Mouse (Mus musculus): ENCODE measurements around the gene Nfkb1. TPM values are rescaled to one million over a fixed set of nuclear protein-coding genes. Genes with fewer than 3 reads are reported as not detected.

The Nfkb1 gene
- polyA plus RNA-seq, 1 experiment, result 45.0 TPM

GRCm38 (mm10) chr3:135667084-135667483 lies 24.3 kb downstream of the Nfkb1 start:
- TF ChIP-seq MYOD1 (IDR thresholded peaks at IDR 0.05; ENCODE audit: control insufficient read depth, insufficient read length, low read depth), result no peak
- TF ChIP-seq CEBPB (IDR thresholded peaks at IDR 0.05; ENCODE audit: low read depth), result no peak
- no peak for TF ChIP-seq FOSL1 (IDR thresholded peaks at IDR 0.05; ENCODE audit: insufficient read depth, low read length, poor library complexity, severe bottlenecking)
- TF ChIP-seq USF1 (IDR thresholded peaks at IDR 0.05; ENCODE audit: low read depth), result no peak
- TF ChIP-seq MAX (IDR thresholded peaks at IDR 0.05), result no peak
- TF ChIP-seq MYOG (IDR thresholded peaks at IDR 0.05; ENCODE audit: control insufficient read depth, extremely low read depth, insufficient read length), result no peak
- TF ChIP-seq CTCF (IDR thresholded peaks at IDR 0.05; ENCODE audit: control insufficient read depth, insufficient read depth, insufficient read length), result no peak
- peaks cover 42% of the 10 kb centered on the region for H3K79me2 ChIP-seq (ENCODE audit: control insufficient read depth, insufficient read depth)
- H3K4me3 ChIP-seq (ENCODE audit: insufficient read depth, poor library complexity, severe bottlenecking), result no peak overlapping the region
- peaks cover 23% of the 10 kb centered on the region for H3K79me3 ChIP-seq (ENCODE audit: low read depth)
- H3K36me3 ChIP-seq (ENCODE audit: control insufficient read depth, insufficient read depth), result peaks cover 54% of the 10 kb centered on the region
- H3ac ChIP-seq (ENCODE audit: control insufficient read depth, insufficient read length, low read depth), result no peak overlapping the region
- no peaks in the 10 kb centered on the region for H3K27me3 ChIP-seq (ENCODE audit: control insufficient read depth, insufficient read depth, insufficient read length)

DNA sequence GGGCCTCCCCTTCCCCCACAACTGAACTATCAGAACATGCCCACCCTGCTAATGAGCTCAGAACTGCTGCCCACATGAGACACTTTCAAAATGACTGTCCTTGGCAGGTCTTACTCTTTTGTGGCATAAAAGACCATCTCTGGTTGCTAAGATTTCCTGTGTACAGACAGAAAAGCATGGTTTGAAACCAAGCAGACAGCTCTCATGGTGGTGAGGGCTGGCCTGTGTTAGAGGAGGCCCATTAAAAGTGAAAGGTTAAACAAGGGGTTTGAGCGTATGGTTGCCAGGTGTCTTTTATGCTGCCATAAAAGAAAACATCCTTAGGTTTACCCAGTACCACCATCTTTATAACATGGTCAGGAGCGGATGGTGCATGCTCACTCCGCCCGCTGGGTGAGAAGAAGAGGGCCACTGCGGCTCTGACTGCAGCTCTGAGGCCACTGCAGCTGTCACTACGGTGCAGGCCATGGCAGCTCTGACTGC lies 25.5 kb downstream of the Nfkb1 start:
- peaks cover 34% of the 10 kb centered on the region for H3K79me2 ChIP-seq (ENCODE audit: control insufficient read depth, insufficient read depth)
- no peak overlapping the region for H3K4me3 ChIP-seq (ENCODE audit: insufficient read depth, poor library complexity, severe bottlenecking)
- H3K27me3 ChIP-seq (ENCODE audit: control insufficient read depth, insufficient read depth, insufficient read length), result no peaks in the 10 kb centered on the region
- no peak for TF ChIP-seq MAX (IDR thresholded peaks at IDR 0.05)
- no peak for TF ChIP-seq MYOG (IDR thresholded peaks at IDR 0.05; ENCODE audit: control insufficient read depth, extremely low read depth, insufficient read length)
- no peak for TF ChIP-seq FOSL1 (IDR thresholded peaks at IDR 0.05; ENCODE audit: insufficient read depth, low read length, poor library complexity, severe bottlenecking)
- TF ChIP-seq CEBPB (IDR thresholded peaks at IDR 0.05; ENCODE audit: low read depth), result no peak
- TF ChIP-seq CTCF (IDR thresholded peaks at IDR 0.05; ENCODE audit: control insufficient read depth, insufficient read depth, insufficient read length), result no peak
- no peak for TF ChIP-seq USF1 (IDR thresholded peaks at IDR 0.05; ENCODE audit: low read depth)
- no peak for TF ChIP-seq MYOD1 (IDR thresholded peaks at IDR 0.05; ENCODE audit: control insufficient read depth, insufficient read length, low read depth)
- H3K36me3 ChIP-seq (ENCODE audit: control insufficient read depth, insufficient read depth), result peaks cover 65% of the 10 kb centered on the region
- H3K79me3 ChIP-seq (ENCODE audit: low read depth), result peaks cover 17% of the 10 kb centered on the region
- H3ac ChIP-seq (ENCODE audit: control insufficient read depth, insufficient read length, low read depth), result no peak overlapping the region

- H3K79me3 ChIP-seq (ENCODE audit: low read depth), result peaks cover 3% of the 10 kb centered on the region
- peaks cover 79% of the 10 kb centered on the region for H3K36me3 ChIP-seq (ENCODE audit: control insufficient read depth, insufficient read depth)
- peaks cover 1% of the 10 kb centered on the region for H3K79me2 ChIP-seq (ENCODE audit: control insufficient read depth, insufficient read depth)
- H3K4me3 ChIP-seq (ENCODE audit: insufficient read depth, poor library complexity, severe bottlenecking), result no peak overlapping the region
- H3ac ChIP-seq (ENCODE audit: control insufficient read depth, insufficient read length, low read depth), result no peak overlapping the region
- TF ChIP-seq CTCF (IDR thresholded peaks at IDR 0.05; ENCODE audit: control insufficient read depth, insufficient read depth, insufficient read length), result no peak
- H3K27me3 ChIP-seq (ENCODE audit: control insufficient read depth, insufficient read depth, insufficient read length), result no peaks in the 10 kb centered on the region
Measured at GRCm38 (mm10) chr3:135662139-135662864, 29.0 kb downstream of the Nfkb1 start.

- Histone ChIP-seq H3K79me2 (ENCODE audit: control insufficient read depth, insufficient read depth) (no peaks in the 10 kb centered on the region), H3K27me3 (ENCODE audit: control insufficient read depth, insufficient read depth, insufficient read length) (no peaks in the 10 kb centered on the region), H3ac (ENCODE audit: control insufficient read depth, insufficient read length, low read depth) (no peak overlapping the region), H3K4me3 (ENCODE audit: insufficient read depth, poor library complexity, severe bottlenecking) (no peak overlapping the region), H3K79me3 (ENCODE audit: low read depth) (peaks cover 3% of the 10 kb centered on the region), H3K36me3 (ENCODE audit: control insufficient read depth, insufficient read depth) (peaks cover 73% of the 10 kb centered on the region)
- TF ChIP-seq FOSL1 (IDR thresholded peaks at IDR 0.05; ENCODE audit: insufficient read depth, low read length, poor library complexity, severe bottlenecking) (no peak), CTCF (IDR thresholded peaks at IDR 0.05; ENCODE audit: control insufficient read depth, insufficient read depth, insufficient read length) (no peak), MYOG (IDR thresholded peaks at IDR 0.05; ENCODE audit: control insufficient read depth, extremely low read depth, insufficient read length) (no peak), MYOD1 (IDR thresholded peaks at IDR 0.05; ENCODE audit: control insufficient read depth, insufficient read length, low read depth) (no peak), CEBPB (IDR thresholded peaks at IDR 0.05; ENCODE audit: low read depth) (no peak), USF1 (IDR thresholded peaks at IDR 0.05; ENCODE audit: low read depth) (no peak), MAX (IDR thresholded peaks at IDR 0.05) (no peak)
Measured at GRCm38 (mm10) chr3:135661707-135662106, 29.6 kb downstream of the Nfkb1 start.

DNA sequence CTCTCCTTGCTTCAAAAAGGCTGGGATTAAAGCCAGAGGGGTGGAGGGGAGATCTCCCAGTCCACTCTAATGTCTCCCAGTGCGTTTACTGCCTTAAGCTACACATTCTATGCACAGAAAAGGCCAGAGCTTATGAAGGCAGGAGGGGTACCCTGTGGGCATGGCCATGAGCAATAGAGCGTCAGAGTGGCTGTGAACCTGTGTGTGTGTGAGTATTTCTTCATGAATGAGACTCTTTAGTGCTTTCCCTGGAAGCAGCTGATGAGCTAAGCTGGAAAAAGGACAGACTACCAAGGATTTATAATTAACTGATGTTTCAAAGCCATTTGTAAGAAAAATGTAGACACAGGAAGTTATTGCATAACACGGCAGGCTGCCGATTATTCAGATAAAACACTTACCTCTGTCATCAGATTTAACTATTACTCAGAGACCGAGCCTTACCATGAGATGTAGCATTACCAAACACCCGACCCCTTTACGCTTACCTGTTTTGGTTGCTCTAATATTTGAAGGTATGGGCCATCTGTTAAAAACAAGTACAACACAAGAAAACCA lies 32.7 kb downstream of the Nfkb1 start:
- TF ChIP-seq USF1 (IDR thresholded peaks at IDR 0.05; ENCODE audit: low read depth) (no peak), FOSL1 (IDR thresholded peaks at IDR 0.05; ENCODE audit: insufficient read depth, low read length, poor library complexity, severe bottlenecking) (no peak), CTCF (IDR thresholded peaks at IDR 0.05; ENCODE audit: control insufficient read depth, insufficient read depth, insufficient read length) (no peak), CEBPB (IDR thresholded peaks at IDR 0.05; ENCODE audit: low read depth) (no peak), MAX (IDR thresholded peaks at IDR 0.05) (no peak), MYOD1 (IDR thresholded peaks at IDR 0.05; ENCODE audit: control insufficient read depth, insufficient read length, low read depth) (no peak), MYOG (IDR thresholded peaks at IDR 0.05; ENCODE audit: control insufficient read depth, extremely low read depth, insufficient read length) (no peak)
- H3K36me3 ChIP-seq (ENCODE audit: control insufficient read depth, insufficient read depth), result peaks cover 76% of the 10 kb centered on the region
- peaks cover 3% of the 10 kb centered on the region for H3K79me3 ChIP-seq (ENCODE audit: low read depth)
- no peaks in the 10 kb centered on the region for H3K27me3 ChIP-seq (ENCODE audit: control insufficient read depth, insufficient read depth, insufficient read length)
- H3K4me3 ChIP-seq (ENCODE audit: insufficient read depth, poor library complexity, severe bottlenecking), result no peak overlapping the region
- H3K79me2 ChIP-seq (ENCODE audit: control insufficient read depth, insufficient read depth), result no peaks in the 10 kb centered on the region
- no peak overlapping the region for H3ac ChIP-seq (ENCODE audit: control insufficient read depth, insufficient read length, low read depth)

Data from C2C12 (cell line).